In the genomic region with DNA sequence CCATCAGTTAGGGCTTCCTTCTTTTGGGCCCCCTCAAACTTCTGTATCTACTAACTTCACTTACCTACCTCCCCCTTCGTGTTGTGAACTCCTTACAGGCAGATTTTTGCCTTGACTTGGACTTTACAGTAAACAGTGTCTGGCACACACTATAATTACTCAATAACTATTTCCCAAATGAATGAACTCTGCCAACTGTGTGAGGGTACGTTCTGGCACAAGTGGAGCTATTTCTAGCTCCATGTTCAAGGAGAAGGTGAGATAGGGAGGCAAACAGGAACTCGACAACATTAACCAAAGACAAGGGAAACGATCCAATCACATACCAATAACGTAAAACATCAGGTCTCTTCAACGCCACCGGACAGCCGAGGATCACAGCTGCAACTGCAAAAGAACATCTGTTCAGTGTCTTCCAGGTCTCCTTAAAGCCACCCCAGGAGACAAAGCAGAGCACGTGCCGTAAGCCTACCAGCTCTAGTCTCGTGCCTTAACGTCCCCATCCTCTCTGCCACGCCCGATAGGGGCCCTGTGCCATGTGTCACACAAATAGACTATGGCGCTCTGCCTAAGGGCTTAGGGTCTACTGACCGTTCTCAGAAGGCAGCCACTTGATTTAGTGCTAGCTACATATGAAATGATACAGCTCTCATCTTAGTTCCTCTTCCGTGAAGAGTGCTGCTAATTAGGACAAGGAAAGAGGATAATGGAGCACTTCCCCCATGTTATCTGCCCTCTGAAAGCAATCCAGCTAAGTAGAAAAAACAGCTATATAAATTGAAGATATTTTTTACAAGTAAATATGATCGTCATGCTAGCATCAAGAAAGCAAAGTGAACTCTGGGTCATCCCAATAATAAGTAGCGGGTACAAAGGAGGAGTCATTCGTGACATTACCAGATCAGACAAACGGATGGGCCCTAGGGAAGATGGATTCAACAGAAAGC, we compare ENCODE assay signal across 21 mouse cellular contexts. TPM values are rescaled to one million over a fixed set of nuclear protein-coding genes. Genes with fewer than 3 reads are reported as not detected.
DNase-seq lines count a peak whose midpoint lies in the region; ATAC-seq lines count a peak whose summit lies in the region.
"Had no signal": no experiment of that assay in that cellular context is flagged by ENCODE, and none has a peak within 500 bp of the region (broad histone marks: within the 10 kb centered on the region; RNA-seq: fewer than 3 reads in every experiment).

No protein-coding gene starts in this region.

- peak; percentile 6 for DNase-seq in kidney, adult 9 months
- peak; percentile 59 for DNase-seq in fat pad, adult 2 months (ENCODE audit: extremely low read depth, low read depth, low spot score)
- no peak for DNase-seq in embryo, embryonic 9.5 days (ENCODE audit: extremely low spot score)
- DNase-seq in spleen, postnatal 14 days (ENCODE audit: low spot score in 2 of 2): no peak
- no peak for DNase-seq in liver
- DNase-seq: cerebellum, adult 2 months; gastrocnemius, adult 2 months; liver, postnatal 0 days; midbrain, embryonic 14.5 days; right cerebral cortex, postnatal 14 days; thymus, adult 2 months had no signal

- no peak overlapping the region for H3K4me3 ChIP-seq in kidney, embryonic 16.5 days (ENCODE audit: low read length)
- no peak overlapping the region for H3K4me3 ChIP-seq in heart, embryonic 14.5 days (ENCODE audit: control insufficient read depth in 1 of 2, insufficient read depth in 1 of 2, low read depth in 1 of 2, low read length in 2 of 2)
- H3K4me3 ChIP-seq: embryonic facial prominence, embryonic 10.5 days; forebrain, embryonic 12.5 days; gastrocnemius, adult 2 months; hindbrain, embryonic 10.5 days; limb, embryonic 13.5 days; megakaryocyte, embryonic 14.5 days had no signal

- no peak overlapping the region for H3K9ac ChIP-seq in kidney, embryonic 16.5 days (replicated peaks; ENCODE audit: low read length)
- H3K9ac ChIP-seq in heart, embryonic 14.5 days (ENCODE audit: low read length): no peak overlapping the region; the same call in 1 of the 2 replicates
- H3K9ac ChIP-seq: forebrain, embryonic 12.5 days; limb, embryonic 13.5 days; liver, postnatal 0 days had no signal

- H3K27me3 ChIP-seq in kidney, embryonic 16.5 days (ENCODE audit: insufficient read depth, low read length): no peaks in the 10 kb centered on the region
- H3K27me3 ChIP-seq in heart, embryonic 14.5 days (ENCODE audit: control insufficient read depth, insufficient read depth, low read length): no peaks in the 10 kb centered on the region
- H3K27me3 ChIP-seq: forebrain, embryonic 12.5 days; limb, embryonic 13.5 days; megakaryocyte, embryonic 14.5 days had no signal

- ATAC-seq in kidney, embryonic 16.5 days (ENCODE audit: low FRiP score, low TSS enrichment): no peak
- ATAC-seq in heart, embryonic 14.5 days (ENCODE audit: insufficient number of reproducible peaks, insufficient read depth, low FRiP score, low read depth): no peak
- ATAC-seq: hindbrain, postnatal 0 days; intestine, postnatal 0 days; liver, postnatal 0 days had no signal

- no peak overlapping the region for H3K4me2 ChIP-seq in kidney, embryonic 16.5 days (replicated peaks; ENCODE audit: low read depth, low read length)
- peak overlapping the region; percentile 32 for H3K4me2 ChIP-seq in heart, embryonic 14.5 days (ENCODE audit: low read length)
- H3K4me2 ChIP-seq: forebrain, embryonic 12.5 days; limb, embryonic 13.5 days had no signal

- H3K9me3 ChIP-seq in kidney, embryonic 16.5 days (ENCODE audit: low read length): no peaks in the 10 kb centered on the region
- H3K9me3 ChIP-seq in heart, embryonic 14.5 days (ENCODE audit: control insufficient read depth, low read length): no peaks in the 10 kb centered on the region
- H3K9me3 ChIP-seq: embryonic facial prominence, embryonic 10.5 days; forebrain, embryonic 12.5 days; hindbrain, embryonic 10.5 days; limb, embryonic 13.5 days had no signal

- H3K27ac ChIP-seq in kidney, embryonic 16.5 days (ENCODE audit: low read length): no peak overlapping the region
- H3K27ac ChIP-seq in heart, embryonic 14.5 days (replicated peaks in 1 of 2; ENCODE audit: control insufficient read depth in 1 of 2, insufficient read depth in 1 of 2, low read depth in 2 of 2, low read length in 2 of 2): peak overlapping the region; percentile 20 to 70; a peak in 3 of 4 replicates
- H3K27ac ChIP-seq: embryonic facial prominence, embryonic 10.5 days; forebrain, embryonic 12.5 days; gastrocnemius, adult 2 months; hindbrain, embryonic 10.5 days; hindbrain, postnatal 0 days; kidney, postnatal 0 days; limb, embryonic 13.5 days had no signal

- WGBS in kidney, embryonic 16.5 days: 88% methylated on average over 21 of the region's 21 CpGs
- WGBS in heart, embryonic 14.5 days: 62% methylated on average over 21 of the region's 21 CpGs

- H3K4me1 ChIP-seq in kidney, embryonic 16.5 days (ENCODE audit: insufficient read depth, low read length): no peaks in the 10 kb centered on the region
- peaks cover 16 to 38% of the 10 kb centered on the region in 2 experiments for H3K4me1 ChIP-seq in heart, embryonic 14.5 days (ENCODE audit: control insufficient read depth in 2 of 2, insufficient read depth in 2 of 2, low read length in 2 of 2)
- H3K4me1 ChIP-seq: embryonic facial prominence, embryonic 10.5 days; forebrain, embryonic 12.5 days; hindbrain, embryonic 10.5 days; limb, embryonic 13.5 days had no signal

- H3K36me3 ChIP-seq in kidney, embryonic 16.5 days (ENCODE audit: insufficient read depth, low read length): peaks cover 21% of the 10 kb centered on the region
- peaks cover 48% of the 10 kb centered on the region for H3K36me3 ChIP-seq in heart, embryonic 14.5 days (ENCODE audit: control insufficient read depth, insufficient read depth, low read length)

RNA-seq across cellular contexts. Expression of a gene that starts 27.4 kb away (rescaled TPM):
- 135 and 144 TPM in 2 replicates for polyA plus RNA-seq in kidney, embryonic 16.5 days (2015; fragmentation: Nextera tagmentation; extraction: Ambion mirVana)
- 88.8 and 91.9 TPM in 2 replicates for polyA plus RNA-seq in heart, embryonic 14.5 days (2014; fragmentation: Nextera tagmentation; extraction: Ambion mirVana)

RNA-seq across cellular contexts. Expression of a gene that starts 27.4 kb away (rescaled TPM):
- polyA plus RNA-seq in kidney, embryonic 16.5 days (2015; fragmentation: Nextera tagmentation; extraction: Ambion mirVana): 13.5 and 14.5 TPM in 2 replicates
- polyA plus RNA-seq in heart, embryonic 14.5 days (2014; fragmentation: Nextera tagmentation; extraction: Ambion mirVana): 13.2 and 13.7 TPM in 2 replicates

RNA-seq across cellular contexts. Expression of a gene that starts 52.8 kb away (rescaled TPM):
- 26.4 and 29.5 TPM in 2 replicates for polyA plus RNA-seq in kidney, embryonic 16.5 days (2015; fragmentation: Nextera tagmentation; extraction: Ambion mirVana)
- 25.7 and 27.1 TPM in 2 replicates for polyA plus RNA-seq in heart, embryonic 14.5 days (2014; fragmentation: Nextera tagmentation; extraction: Ambion mirVana)

Comparison
In these comparisons a context has a peak if more than half of its experiments do, and no peak if none do; other contexts are left out.
1. DNase-seq: peak in kidney, adult 9 months (single experiment) and fat pad, adult 2 months (single experiment); none in embryo, embryonic 9.5 days (single experiment), spleen, postnatal 14 days (0 of 2) and liver (single experiment).